19 mouse cellular contexts compared by ENCODE assay signal in the genomic region with DNA sequence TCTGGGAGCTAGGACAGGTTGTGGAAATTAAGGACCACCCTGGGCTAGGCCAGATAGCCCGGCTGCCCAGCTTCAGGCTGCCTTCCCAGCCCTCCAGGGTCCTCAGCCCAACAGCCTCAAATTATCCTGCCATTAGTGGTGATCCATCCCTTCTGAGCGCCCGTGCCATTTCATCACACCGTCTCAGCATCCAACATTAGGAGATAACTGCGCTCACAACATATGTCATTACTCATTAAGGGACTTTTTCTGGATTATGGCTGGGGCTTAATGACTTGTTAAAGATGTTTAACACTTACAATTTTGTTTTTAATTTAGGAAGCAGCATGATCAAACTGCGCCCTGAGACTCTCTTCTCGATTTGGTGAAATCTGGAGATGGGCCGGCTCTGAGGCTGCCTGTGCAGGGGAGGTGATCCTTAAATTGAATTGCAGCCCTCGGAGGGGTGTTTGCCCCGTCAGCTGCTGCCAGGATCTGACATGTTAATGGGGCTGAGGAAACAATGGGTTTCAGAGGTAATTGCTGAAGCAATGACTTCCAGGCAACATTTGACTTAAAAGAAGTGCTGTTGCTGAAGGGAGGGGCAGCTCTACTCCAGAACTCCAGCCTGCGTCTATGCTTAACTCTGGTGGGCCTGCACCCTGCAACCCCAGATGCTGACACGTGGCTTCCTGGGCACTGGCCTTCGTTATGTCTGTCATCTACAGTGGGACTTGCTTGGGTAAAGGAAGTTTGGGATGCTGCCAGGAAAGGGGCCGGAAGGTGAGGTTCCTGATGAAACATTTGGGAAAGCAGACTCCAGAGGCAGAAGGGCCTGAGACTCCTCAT.
A peak's percentile ranks its signal among the peaks of the same experiment; 100 is the strongest.
DNase-seq lines count a peak whose midpoint lies in the region; ATAC-seq lines count a peak whose summit lies in the region.
"Had no signal": no experiment of that assay in that cellular context is flagged by ENCODE, and none has a peak within 500 bp of the region (broad histone marks: within the 10 kb centered on the region; RNA-seq: fewer than 3 reads in every experiment).

No protein-coding gene starts in this region.

- no peaks in the 10 kb centered on the region for H3K9me3 ChIP-seq in hindbrain, embryonic 13.5 days
- H3K9me3 ChIP-seq in hindbrain, embryonic 11.5 days (ENCODE audit: control insufficient read depth, low read length) = no peaks in the 10 kb centered on the region
- H3K9me3 ChIP-seq in embryonic facial prominence, embryonic 11.5 days (replicated peaks; ENCODE audit: control insufficient read depth, low read length) = no peaks in the 10 kb centered on the region
- H3K9me3 ChIP-seq in hindbrain, embryonic 14.5 days (ENCODE audit: control insufficient read depth, low read length) = no peaks in the 10 kb centered on the region
- no peaks in the 10 kb centered on the region for H3K9me3 ChIP-seq in liver, embryonic 12.5 days (replicated peaks)
- H3K9me3 ChIP-seq: limb, embryonic 12.5 days had no signal

- ATAC-seq in hindbrain, embryonic 13.5 days (ENCODE audit: low FRiP score) = peak; percentile 52; the same call in 1 of the 2 replicates
- no peak for ATAC-seq in hindbrain, embryonic 11.5 days (ENCODE audit: low FRiP score)
- no peak for ATAC-seq in embryonic facial prominence, embryonic 11.5 days (replicated peaks; ENCODE audit: insufficient number of reproducible peaks, low FRiP score, low TSS enrichment, low read depth)
- peak; percentile 35; the same call in 1 of the 2 replicates for ATAC-seq in hindbrain, embryonic 14.5 days (ENCODE audit: low FRiP score)
- ATAC-seq in liver, embryonic 12.5 days = no peak
- ATAC-seq: activated CD4-positive, CD25-positive, alpha-beta regulatory T cell, adult 4 months; Patski had no signal

- peaks cover 67% of the 10 kb centered on the region for H3K27me3 ChIP-seq in hindbrain, embryonic 13.5 days
- H3K27me3 ChIP-seq in hindbrain, embryonic 11.5 days (ENCODE audit: control insufficient read depth, insufficient read depth, low read length) = peaks cover 3% of the 10 kb centered on the region; the same call in 1 of the 2 replicates
- H3K27me3 ChIP-seq in embryonic facial prominence, embryonic 11.5 days (ENCODE audit: control insufficient read depth, insufficient read depth, low read length) = no peaks in the 10 kb centered on the region
- H3K27me3 ChIP-seq in hindbrain, embryonic 14.5 days (ENCODE audit: control insufficient read depth, insufficient read depth, low read length) = peaks cover 23% of the 10 kb centered on the region
- peaks cover 16% of the 10 kb centered on the region; the same call in 1 of the 2 replicates for H3K27me3 ChIP-seq in liver, embryonic 12.5 days (replicated peaks)
- H3K27me3 ChIP-seq: Patski had no signal

- 24% methylated on average over 14 of the region's 14 CpGs for WGBS in hindbrain, embryonic 13.5 days
- WGBS in hindbrain, embryonic 11.5 days = 43% methylated on average over 14 of the region's 14 CpGs
- WGBS in embryonic facial prominence, embryonic 11.5 days = 33% methylated on average over 14 of the region's 14 CpGs
- WGBS in hindbrain, embryonic 14.5 days = 28% methylated on average over 14 of the region's 14 CpGs
- WGBS in liver, embryonic 12.5 days (ENCODE audit: insufficient replicate concordance) = 39% methylated on average over 14 of the region's 14 CpGs

- H3K4me2 ChIP-seq in hindbrain, embryonic 13.5 days = no peak overlapping the region
- H3K4me2 ChIP-seq in hindbrain, embryonic 11.5 days (replicated peaks; ENCODE audit: low read depth, low read length) = no peak overlapping the region
- H3K4me2 ChIP-seq in embryonic facial prominence, embryonic 11.5 days (ENCODE audit: low read depth, low read length) = no peak overlapping the region
- no peak overlapping the region for H3K4me2 ChIP-seq in hindbrain, embryonic 14.5 days (replicated peaks)
- H3K4me2 ChIP-seq in liver, embryonic 12.5 days = no peak overlapping the region
- H3K4me2 ChIP-seq: limb, embryonic 12.5 days had no signal

- H3K27ac ChIP-seq in hindbrain, embryonic 13.5 days = no peak overlapping the region
- H3K27ac ChIP-seq in hindbrain, embryonic 11.5 days (ENCODE audit: low read depth, low read length) = no peak overlapping the region
- no peak overlapping the region for H3K27ac ChIP-seq in embryonic facial prominence, embryonic 11.5 days (replicated peaks; ENCODE audit: low read depth, low read length)
- H3K27ac ChIP-seq in hindbrain, embryonic 14.5 days = no peak overlapping the region
- no peak overlapping the region for H3K27ac ChIP-seq in liver, embryonic 12.5 days
- H3K27ac ChIP-seq: left cerebral cortex, adult 2 months; limb, embryonic 12.5 days; liver, embryonic 14.5 days had no signal

- H3K9ac ChIP-seq in hindbrain, embryonic 13.5 days = no peak overlapping the region
- H3K9ac ChIP-seq in hindbrain, embryonic 11.5 days (ENCODE audit: low read depth, low read length) = no peak overlapping the region
- no peak overlapping the region for H3K9ac ChIP-seq in embryonic facial prominence, embryonic 11.5 days (replicated peaks; ENCODE audit: low read length)
- 0 out of 2 replicates have a peak overlapping the region, but pooled peaks have one; percentile 17 for H3K9ac ChIP-seq in hindbrain, embryonic 14.5 days
- no peak overlapping the region for H3K9ac ChIP-seq in liver, embryonic 12.5 days
- H3K9ac ChIP-seq: limb, embryonic 12.5 days; liver, embryonic 14.5 days had no signal

- H3K36me3 ChIP-seq in hindbrain, embryonic 13.5 days = no peaks in the 10 kb centered on the region
- no peaks in the 10 kb centered on the region for H3K36me3 ChIP-seq in hindbrain, embryonic 11.5 days (ENCODE audit: control insufficient read depth, insufficient read depth, low read length)
- H3K36me3 ChIP-seq in embryonic facial prominence, embryonic 11.5 days (replicated peaks; ENCODE audit: control insufficient read depth, insufficient read depth, low read depth, low read length) = no peaks in the 10 kb centered on the region
- H3K36me3 ChIP-seq in hindbrain, embryonic 14.5 days (replicated peaks; ENCODE audit: control insufficient read depth, insufficient read depth) = no peaks in the 10 kb centered on the region
- H3K36me3 ChIP-seq in liver, embryonic 12.5 days = no peaks in the 10 kb centered on the region
- H3K36me3 ChIP-seq: limb, embryonic 12.5 days had no signal

- H3K4me3 ChIP-seq in hindbrain, embryonic 13.5 days = no peak overlapping the region
- no peak overlapping the region for H3K4me3 ChIP-seq in hindbrain, embryonic 11.5 days (ENCODE audit: low read depth, low read length)
- no peak overlapping the region for H3K4me3 ChIP-seq in embryonic facial prominence, embryonic 11.5 days (ENCODE audit: low read depth, low read length)
- H3K4me3 ChIP-seq in hindbrain, embryonic 14.5 days (replicated peaks; ENCODE audit: low read length) = no peak overlapping the region
- no peak overlapping the region for H3K4me3 ChIP-seq in liver, embryonic 12.5 days
- H3K4me3 ChIP-seq: left cerebral cortex, adult 2 months; limb, embryonic 12.5 days had no signal

- H3K4me1 ChIP-seq in hindbrain, embryonic 13.5 days (replicated peaks) = peaks cover 34% of the 10 kb centered on the region
- H3K4me1 ChIP-seq in hindbrain, embryonic 11.5 days (replicated peaks; ENCODE audit: control insufficient read depth, insufficient read depth, low read length) = peaks cover 13% of the 10 kb centered on the region
- peaks cover 7% of the 10 kb centered on the region for H3K4me1 ChIP-seq in embryonic facial prominence, embryonic 11.5 days (ENCODE audit: control insufficient read depth, insufficient read depth, low read length)
- H3K4me1 ChIP-seq in hindbrain, embryonic 14.5 days (replicated peaks; ENCODE audit: control insufficient read depth, insufficient read depth, low read length) = peaks cover 26% of the 10 kb centered on the region
- H3K4me1 ChIP-seq in liver, embryonic 12.5 days = no peaks in the 10 kb centered on the region

- DNase-seq in hindbrain, embryonic 11.5 days (ENCODE audit: low spot score) = no peak
- peak; percentile 49 for DNase-seq in brain, adult 2 months (ENCODE audit: low read depth, low spot score)
- DNase-seq in embryonic facial prominence, embryonic 11.5 days (ENCODE audit: low spot score) = peak; percentile 33
- DNase-seq in hindbrain, embryonic 14.5 days (ENCODE audit: low spot score) = peak; percentile 56
- no peak for DNase-seq in gastrocnemius, adult 8-10 months (ENCODE audit: low spot score in 2 of 2)
- DNase-seq in left cerebral cortex, adult 9 months (ENCODE audit: low spot score in 2 of 2) = no peak
- DNase-seq: adrenal gland, postnatal 14 days; cerebellum, adult 8-10 months; kidney, adult 9 months; retina, postnatal 1 day; right cerebral cortex, postnatal 4 days; thymus, postnatal 25 days had no signal

Comparison
In these comparisons a context has a peak if more than half of its experiments do, and no peak if none do; other contexts are left out.
1. ATAC-seq: peak in hindbrain, embryonic 13.5 days (single experiment) and hindbrain, embryonic 14.5 days (single experiment); none in hindbrain, embryonic 11.5 days (single experiment), embryonic facial prominence, embryonic 11.5 days (single experiment) and liver, embryonic 12.5 days (single experiment).
2. DNase-seq: peak in brain, adult 2 months (single experiment), embryonic facial prominence, embryonic 11.5 days (single experiment) and hindbrain, embryonic 14.5 days (single experiment); none in hindbrain, embryonic 11.5 days (single experiment), gastrocnemius, adult 8-10 months (0 of 2) and left cerebral cortex, adult 9 months (0 of 2).